Mouse (Mus musculus) kidney, postnatal 0 days (tissue): ENCODE measurements around the gene Pik3c2g. TPM values are rescaled to one million over a fixed set of nuclear protein-coding genes. Genes with fewer than 3 reads are reported as not detected.

Experiments
- ATAC-seq: fragments of 200-750 bp; cut with Nextera tagmentation; replicated peaks from 2 replicates; pipeline ENCODE4 v1.8.0; 2017; ENCODE audit warnings: low read depth, moderate number of reproducible peaks, moderate TSS enrichment, moderate library complexity; ENCODE audit not compliant: low FRiP score
- DNase-seq: peaks from one replicate; pipeline ENCODE4 v3.0.0-alpha.2; 2016; ENCODE audit warnings: low spot score
- H3K27ac ChIP-seq: fragments of 300-500 bp; sonication (generic); 2 replicates; pipeline ENCODE4 v1.5.1; 2014; ENCODE audit warnings: mild to moderate bottlenecking
- H3K27me3 ChIP-seq: fragments of 300-500 bp; sonication (generic); 2 replicates; pipeline ENCODE4 v1.6.1; 2014; ENCODE audit warnings: low read length, mixed read lengths; ENCODE audit not compliant: insufficient read depth
- H3K36me3 ChIP-seq: fragments of 300-500 bp; sonication (generic); 2 replicates; pipeline ENCODE4 v1.6.1; 2014; ENCODE audit warnings: low read length, mixed read lengths; ENCODE audit not compliant: insufficient read depth
- H3K4me1 ChIP-seq: fragments of 300-500 bp; sonication (generic); replicated peaks from 2 replicates; pipeline ENCODE4 v1.6.1; 2014; ENCODE audit warnings: antibody characterized with exemption, low read length, mixed read lengths; ENCODE audit not compliant: insufficient read depth
- H3K4me2 ChIP-seq: fragments of 300-500 bp; sonication (generic); 2 replicates; pipeline ENCODE4 v1.6.1; 2014; ENCODE audit warnings: mild to moderate bottlenecking, low read length, moderate library complexity, mixed read lengths
- H3K4me3 ChIP-seq: fragments of 300-500 bp; sonication (generic); replicated peaks from 2 replicates; pipeline ENCODE4 v1.5.1; 2014; ENCODE audit warnings: low read depth, low read length
- H3K9ac ChIP-seq: fragments of 300-500 bp; sonication (generic); 2 replicates; pipeline ENCODE4 v1.6.1; 2014; ENCODE audit warnings: low read depth, low read length
- H3K9me3 ChIP-seq: fragments of 300-500 bp; sonication (generic); replicated peaks from 2 replicates; pipeline ENCODE4 v1.6.1; 2016; ENCODE audit warnings: low read length, inconsistent platforms, mixed read lengths
- CTCF ChIP-seq: IDR thresholded peaks from 2 replicates; pipeline ENCODE4 v1.5.1; 2016; ENCODE audit warnings: antibody characterized with exemption, low read depth, mild to moderate bottlenecking, moderate library complexity
- WGBS: fragments of 180-500 bp; shearing (Covaris S2); extraction: QIAGEN DNeasy Blood & Tissue Kit; methylation state at CpG from one replicate; pipeline ENCODE4 v1.1.7; 2014; 5-methylcytosine and 5-hydroxymethylcytosine counted together
- polyA plus RNA-seq: library from polyadenylated mRNA; unstranded; fragments of >200 nt; fragmentation: Nextera tagmentation; extraction: Ambion mirVana; gene quantifications from 2 replicates; pipeline ENCODE4 v1.2.1, GENCODE M21; 2015

The Pik3c2g gene
- polyA plus RNA-seq, 1 experiment from 2014 or later: 0.28 TPM

GRCm38 (mm10) chr6:139986564-139986963 lies 399.5 kb downstream of the Pik3c2g start:
- Histone ChIP-seq H3K36me3 (no peaks in the 10 kb centered on the region), H3K27ac (no peak overlapping the region), H3K4me3 (no peak overlapping the region), H3K27me3 (no peaks in the 10 kb centered on the region), H3K4me2 (no peak overlapping the region), H3K4me1 (0 out of 2 replicates have a peak, but pooled peaks cover 3% of the 10 kb centered on the region), H3K9ac (no peak overlapping the region), H3K9me3 (no peaks in the 10 kb centered on the region)
- peak; percentile 25 for DNase-seq
- no peak for ATAC-seq
- TF ChIP-seq CTCF: no peak
- WGBS: 51% methylated on average over 2 of the region's 2 CpGs

GRCm38 (mm10) chr6:139989075-139989474 lies 402.1 kb downstream of the Pik3c2g start:
- no peak for TF ChIP-seq CTCF
- Histone ChIP-seq H3K27me3 (no peaks in the 10 kb centered on the region), H3K27ac (no peak overlapping the region), H3K36me3 (no peaks in the 10 kb centered on the region), H3K9me3 (no peaks in the 10 kb centered on the region), H3K4me2 (no peak overlapping the region), H3K4me1 (0 out of 2 replicates have a peak, but pooled peaks cover 3% of the 10 kb centered on the region), H3K4me3 (no peak overlapping the region), H3K9ac (no peak overlapping the region)
- ATAC-seq (no peak), DNase-seq (no peak)
- 93% methylated on average over 6 of the region's 6 CpGs for whole genome bisulfite sequencing

- H3K27me3 ChIP-seq: no peaks in the 10 kb centered on the region
- no peaks in the 10 kb centered on the region for H3K36me3 ChIP-seq
- TF ChIP-seq CTCF: no peak
- H3K4me1 ChIP-seq: 0 out of 2 replicates have a peak, but pooled peaks cover 3% of the 10 kb centered on the region
- H3K9me3 ChIP-seq: no peaks in the 10 kb centered on the region
- no peak overlapping the region for H3K4me2 ChIP-seq
- 78% methylated on average over 10 of the region's 10 CpGs for WGBS
- no peak for DNase-seq
- ATAC-seq: no peak
- no peak overlapping the region for H3K9ac ChIP-seq
- H3K27ac ChIP-seq: no peak overlapping the region
- H3K4me3 ChIP-seq: no peak overlapping the region
Observed at GRCm38 (mm10) chr6:139989597-139989996, 402.6 kb downstream of the Pik3c2g start.

GRCm38 (mm10) chr6:140005181-140005580 lies 418.2 kb downstream of the Pik3c2g start:
- H3K27me3 ChIP-seq: no peaks in the 10 kb centered on the region
- ATAC-seq (no peak), DNase-seq (no peak)
- no peak overlapping the region for H3K27ac ChIP-seq
- no peak overlapping the region for H3K4me3 ChIP-seq
- WGBS: 88% methylated on average over 3 of the region's 3 CpGs
- no peaks in the 10 kb centered on the region for H3K4me1 ChIP-seq
- no peak for TF ChIP-seq CTCF
- H3K36me3 ChIP-seq: no peaks in the 10 kb centered on the region
- no peak overlapping the region for H3K4me2 ChIP-seq
- no peak overlapping the region for H3K9ac ChIP-seq
- H3K9me3 ChIP-seq: no peaks in the 10 kb centered on the region

Other genes starting within 250 kb of the Pik3c2g start
- gene Rergl, start 85.2 kb upstream of the Pik3c2g start, polyA plus RNA-seq: 10.8 and 14.7 TPM in 2 replicates